Mouse (Mus musculus): ENCODE measurements at regions not wholly inside any gene's neighbourhood (a gene's known extent, or its start where the extent isn't known, plus 50 kb on each side); places are given as distances from the start of the nearest gene placed in this dataset.
A peak's percentile ranks its signal among the peaks of the same experiment; 100 is the strongest.

DNA sequence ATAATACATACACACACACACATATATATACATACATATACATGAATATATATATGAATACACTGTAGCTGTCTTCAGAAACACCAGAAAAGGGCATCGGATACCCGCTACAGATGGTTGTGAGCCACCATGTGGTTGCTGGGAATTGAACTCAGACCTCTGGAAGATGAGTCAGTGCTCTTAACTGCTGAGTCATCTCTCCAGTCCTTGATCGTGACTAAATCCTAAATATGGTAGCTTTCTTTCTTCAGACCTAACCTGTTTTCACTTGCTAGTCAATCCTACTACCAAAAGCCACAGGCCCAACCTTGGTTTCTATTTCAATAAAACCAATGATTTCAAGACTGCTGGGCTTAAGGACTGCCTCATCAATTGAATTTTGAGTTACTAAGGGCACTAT, 95.0 kb upstream of the Slc4a7 start:
- Histone ChIP-seq H3K4me3 (ENCODE audit: low read depth, low read length) (no peak overlapping the region), H3K27me3 (ENCODE audit: control insufficient read depth, insufficient read depth, low read depth, low read length) (no peaks in the 10 kb centered on the region), H3K9me3 (replicated peaks; ENCODE audit: control insufficient read depth, low read length) (no peaks in the 10 kb centered on the region), H3K9ac (ENCODE audit: low read depth, low read length) (no peak overlapping the region), H3K27ac (ENCODE audit: low read length) (no peak overlapping the region), H3K4me1 (ENCODE audit: control insufficient read depth, low read depth, low read length) (no peaks in the 10 kb centered on the region), H3K4me2 (ENCODE audit: low read depth, low read length) (no peak overlapping the region), H3K36me3 (ENCODE audit: control insufficient read depth, insufficient read depth) (no peaks in the 10 kb centered on the region)
- 70% methylated on average over 3 of the region's 3 CpGs for WGBS (ENCODE audit: insufficient replicate concordance)
- no peak for ATAC-seq (ENCODE audit: low read depth)

DNA sequence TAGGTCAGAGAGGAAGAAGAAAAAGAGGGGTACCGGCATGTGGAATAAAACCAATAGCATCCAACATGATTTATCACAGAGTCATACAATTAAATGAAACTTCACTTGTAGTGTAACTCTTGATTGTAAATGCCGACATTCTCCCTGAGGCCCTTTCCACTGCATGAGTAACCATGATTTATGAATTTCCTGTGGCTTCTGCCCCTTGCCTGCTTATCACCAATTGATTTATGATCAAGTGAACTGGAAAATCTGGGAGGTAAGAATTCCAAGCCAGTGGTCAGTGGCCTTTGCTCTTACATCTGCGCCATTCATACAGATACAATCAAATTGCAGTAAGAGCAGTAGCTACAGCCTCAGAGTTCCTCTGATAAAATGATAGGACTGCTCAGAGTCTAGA, 89.8 kb upstream of the Slc4a7 start:
- Histone ChIP-seq H3K27ac (ENCODE audit: low read length) (no peak overlapping the region), H3K36me3 (ENCODE audit: control insufficient read depth, insufficient read depth) (no peaks in the 10 kb centered on the region), H3K4me3 (ENCODE audit: low read depth, low read length) (no peak overlapping the region), H3K4me2 (ENCODE audit: low read depth, low read length) (no peak overlapping the region), H3K9me3 (replicated peaks; ENCODE audit: control insufficient read depth, low read length) (no peaks in the 10 kb centered on the region), H3K27me3 (ENCODE audit: control insufficient read depth, insufficient read depth, low read depth, low read length) (no peaks in the 10 kb centered on the region), H3K4me1 (ENCODE audit: control insufficient read depth, low read depth, low read length) (no peaks in the 10 kb centered on the region), H3K9ac (ENCODE audit: low read depth, low read length) (no peak overlapping the region)
- 48% methylated on average over 3 of the region's 3 CpGs for WGBS (ENCODE audit: insufficient replicate concordance)
- no peak for ATAC-seq (ENCODE audit: low read depth)

DNA sequence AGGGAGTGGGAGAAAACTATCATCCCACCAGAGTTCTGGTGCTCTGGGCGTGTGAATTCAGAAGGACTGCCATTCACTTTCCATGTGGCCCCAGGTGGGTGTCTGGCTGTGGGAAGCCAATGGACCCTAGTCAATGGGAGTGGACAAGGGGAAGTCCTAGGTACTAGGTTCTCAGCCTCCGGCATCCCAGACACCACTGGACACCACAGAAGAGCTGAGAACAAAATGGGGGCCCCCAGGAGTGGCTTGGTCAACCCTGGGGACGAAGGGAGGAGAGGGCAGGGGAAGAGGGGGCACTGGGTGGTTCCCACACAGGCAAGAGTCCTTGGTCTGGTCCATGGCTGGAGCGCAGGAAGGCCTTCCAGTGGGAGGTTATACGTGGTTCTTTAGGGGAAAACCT, 81.8 kb upstream of the Slc4a7 start:
- Histone ChIP-seq H3K4me1 (ENCODE audit: control insufficient read depth, low read depth, low read length) (no peaks in the 10 kb centered on the region), H3K9ac (ENCODE audit: low read depth, low read length) (no peak overlapping the region), H3K4me2 (ENCODE audit: low read depth, low read length) (no peak overlapping the region), H3K4me3 (ENCODE audit: low read depth, low read length) (no peak overlapping the region), H3K9me3 (replicated peaks; ENCODE audit: control insufficient read depth, low read length) (no peaks in the 10 kb centered on the region), H3K27me3 (ENCODE audit: control insufficient read depth, insufficient read depth, low read depth, low read length) (no peaks in the 10 kb centered on the region), H3K36me3 (ENCODE audit: control insufficient read depth, insufficient read depth) (no peaks in the 10 kb centered on the region), H3K27ac (ENCODE audit: low read length) (no peak overlapping the region)
- 68% methylated on average over 5 of the region's 5 CpGs for WGBS (ENCODE audit: insufficient replicate concordance)
- ATAC-seq (ENCODE audit: low read depth): no peak

DNA sequence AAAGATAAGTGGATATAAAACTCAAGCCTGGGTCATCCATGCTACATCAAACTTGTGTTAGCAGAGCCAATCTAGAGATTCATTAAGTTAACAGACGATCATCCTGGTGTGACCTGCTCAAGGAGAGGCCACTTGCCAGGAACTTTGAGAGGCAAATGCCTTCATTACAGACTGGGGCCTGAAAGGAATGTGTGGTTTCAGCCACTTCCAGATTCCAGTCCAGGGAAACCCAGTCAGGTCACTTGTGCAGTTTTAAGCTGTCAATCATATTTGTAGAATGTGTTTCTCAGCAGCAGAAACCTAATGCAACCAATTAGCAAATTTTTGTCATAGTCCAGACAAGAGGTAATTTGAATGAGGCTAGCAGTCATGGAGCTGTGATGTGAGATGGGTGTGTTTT, 73.4 kb upstream of the Slc4a7 start:
- Histone ChIP-seq H3K9me3 (replicated peaks; ENCODE audit: control insufficient read depth, low read length) (no peaks in the 10 kb centered on the region), H3K4me3 (ENCODE audit: low read depth, low read length) (no peak overlapping the region), H3K4me2 (ENCODE audit: low read depth, low read length) (no peak overlapping the region), H3K27me3 (ENCODE audit: control insufficient read depth, insufficient read depth, low read depth, low read length) (no peaks in the 10 kb centered on the region), H3K36me3 (ENCODE audit: control insufficient read depth, insufficient read depth) (no peaks in the 10 kb centered on the region), H3K9ac (ENCODE audit: low read depth, low read length) (no peak overlapping the region), H3K27ac (ENCODE audit: low read length) (no peak overlapping the region), H3K4me1 (ENCODE audit: control insufficient read depth, low read depth, low read length) (peaks cover 6% of the 10 kb centered on the region)
- WGBS (ENCODE audit: insufficient replicate concordance): 68% methylated on average over 1 of the region's 1 CpGs
- no peak for ATAC-seq (ENCODE audit: low read depth)

DNA sequence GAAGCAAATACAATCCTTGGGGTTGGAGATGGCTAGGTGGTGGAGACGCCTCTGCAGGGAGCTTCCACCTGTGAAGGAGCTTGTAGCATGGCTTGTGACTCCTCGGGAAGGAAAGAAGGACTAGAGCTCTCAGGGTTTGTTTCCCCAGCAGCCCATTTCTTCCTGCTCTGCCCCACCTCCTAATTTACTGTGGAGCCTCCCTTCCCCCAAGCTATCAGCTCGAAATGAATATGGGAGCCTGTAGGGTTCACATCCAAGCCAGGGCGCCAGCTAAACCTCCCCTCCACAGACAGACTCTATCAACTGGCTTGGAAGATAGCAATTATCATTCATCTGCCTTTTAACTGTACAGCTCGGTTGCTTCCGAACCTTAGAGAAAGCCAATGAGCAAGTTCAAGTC, 70.3 kb upstream of the Slc4a7 start:
- Histone ChIP-seq H3K4me3 (ENCODE audit: low read depth, low read length) (no peak overlapping the region), H3K27ac (ENCODE audit: low read length) (no peak overlapping the region), H3K9ac (ENCODE audit: low read depth, low read length) (no peak overlapping the region), H3K27me3 (ENCODE audit: control insufficient read depth, insufficient read depth, low read depth, low read length) (no peaks in the 10 kb centered on the region), H3K36me3 (ENCODE audit: control insufficient read depth, insufficient read depth) (no peaks in the 10 kb centered on the region), H3K4me1 (ENCODE audit: control insufficient read depth, low read depth, low read length) (peaks cover 6% of the 10 kb centered on the region), H3K9me3 (replicated peaks; ENCODE audit: control insufficient read depth, low read length) (no peaks in the 10 kb centered on the region), H3K4me2 (ENCODE audit: low read depth, low read length) (peak overlapping the region; percentile 59; the same call in 1 of the 2 replicates)
- ATAC-seq (ENCODE audit: low read depth): 0 out of 2 replicates have a peak, but pooled peaks have one; percentile 21
- 26% methylated on average over 6 of the region's 6 CpGs for WGBS (ENCODE audit: insufficient replicate concordance)

DNA sequence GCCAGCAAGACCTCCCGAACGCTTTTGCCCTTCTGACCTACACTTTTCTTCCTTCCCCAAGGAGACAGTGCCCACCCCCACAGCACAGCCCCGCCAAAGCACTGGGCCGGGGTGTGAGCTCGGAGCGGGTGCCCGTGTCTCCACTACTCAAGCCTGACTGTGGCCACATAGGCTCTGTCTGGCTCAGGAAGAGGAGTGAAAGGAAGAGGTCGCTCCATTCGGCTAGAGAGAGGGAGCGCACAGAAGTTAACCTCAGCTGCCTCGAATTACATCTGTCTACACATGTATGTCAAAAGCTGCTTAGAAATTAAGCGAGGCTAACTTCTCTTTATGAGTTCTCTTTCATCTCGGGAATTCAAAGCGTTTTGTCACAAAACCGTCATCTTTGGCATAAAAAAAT, 69.6 kb upstream of the Slc4a7 start:
- no peak overlapping the region for H3K27ac ChIP-seq (ENCODE audit: low read length)
- H3K9me3 ChIP-seq (replicated peaks; ENCODE audit: control insufficient read depth, low read length): no peaks in the 10 kb centered on the region
- peak overlapping the region; percentile 59 for H3K4me2 ChIP-seq (ENCODE audit: low read depth, low read length)
- WGBS (ENCODE audit: insufficient replicate concordance): 2% methylated on average over 15 of the region's 15 CpGs
- H3K4me1 ChIP-seq (ENCODE audit: control insufficient read depth, low read depth, low read length): peaks cover 6% of the 10 kb centered on the region
- ATAC-seq (ENCODE audit: low read depth): peak; percentile 41
- no peaks in the 10 kb centered on the region for H3K36me3 ChIP-seq (ENCODE audit: control insufficient read depth, insufficient read depth)
- no peaks in the 10 kb centered on the region for H3K27me3 ChIP-seq (ENCODE audit: control insufficient read depth, insufficient read depth, low read depth, low read length)
- no peak overlapping the region; the same call in 1 of the 2 replicates for H3K9ac ChIP-seq (ENCODE audit: low read depth, low read length)
- H3K4me3 ChIP-seq (ENCODE audit: low read depth, low read length): peak overlapping the region; percentile 44

DNA sequence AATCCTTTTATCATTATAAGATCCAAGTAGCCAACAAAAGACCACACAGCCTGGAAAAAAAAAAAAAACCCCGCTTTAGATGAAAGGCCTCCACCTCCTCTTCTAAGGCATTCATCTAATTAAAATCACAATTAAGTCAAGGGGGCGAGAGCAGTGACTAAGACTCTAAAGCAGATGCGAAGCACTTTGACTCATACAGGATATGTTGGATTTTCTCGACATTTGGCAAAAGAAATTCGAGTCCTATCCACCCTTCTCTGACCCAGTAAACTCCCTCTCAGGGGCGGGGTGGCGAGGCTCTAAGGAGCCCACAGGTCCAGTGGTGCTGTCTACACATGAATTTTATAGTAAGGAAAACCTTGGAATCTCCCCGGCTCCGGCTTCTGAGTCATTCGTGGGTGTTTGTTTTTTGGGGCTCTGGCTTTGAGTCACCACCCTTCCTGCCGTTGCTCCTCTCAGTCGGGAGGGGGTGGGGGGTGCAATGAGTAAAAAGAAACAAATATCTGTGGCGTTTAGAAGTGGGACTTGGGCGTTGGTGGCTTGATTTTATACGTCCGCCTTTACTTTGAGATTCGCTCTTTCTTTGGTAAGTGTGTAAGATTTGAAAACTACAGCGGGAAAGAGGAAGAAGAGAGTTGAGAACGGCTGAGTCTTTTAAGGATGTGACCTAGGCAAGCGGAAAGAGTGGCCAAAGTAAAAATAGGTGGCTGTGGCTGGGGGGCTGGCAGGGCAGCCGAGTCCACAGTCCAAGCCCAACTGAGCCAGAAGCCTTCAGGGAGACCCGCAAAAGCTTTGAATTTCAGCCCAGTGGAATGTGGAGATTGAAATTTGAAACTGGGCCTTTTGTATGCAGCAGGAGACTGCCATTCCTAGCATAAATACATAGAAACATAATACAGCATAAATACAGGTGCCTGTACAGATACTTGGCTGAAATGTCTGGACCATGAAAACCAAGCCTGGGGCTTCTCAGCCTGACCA, 68.8 kb upstream of the Slc4a7 start:
- 0 out of 2 replicates have a peak, but pooled peaks have one; percentile 37 for ATAC-seq (ENCODE audit: low read depth)
- peaks cover 6% of the 10 kb centered on the region for H3K4me1 ChIP-seq (ENCODE audit: control insufficient read depth, low read depth, low read length)
- peak overlapping the region; percentile 44 for H3K4me3 ChIP-seq (ENCODE audit: low read depth, low read length)
- peak overlapping the region; percentile 10; the same call in 1 of the 2 replicates for H3K27ac ChIP-seq (ENCODE audit: low read length)
- H3K36me3 ChIP-seq (ENCODE audit: control insufficient read depth, insufficient read depth): no peaks in the 10 kb centered on the region
- no peaks in the 10 kb centered on the region for H3K27me3 ChIP-seq (ENCODE audit: control insufficient read depth, insufficient read depth, low read depth, low read length)
- H3K9ac ChIP-seq (ENCODE audit: low read depth, low read length): peak overlapping the region; percentile 40; the same call in 1 of the 2 replicates
- H3K4me2 ChIP-seq (ENCODE audit: low read depth, low read length): peak overlapping the region; percentile 59
- H3K9me3 ChIP-seq (replicated peaks; ENCODE audit: control insufficient read depth, low read length): no peaks in the 10 kb centered on the region
- WGBS (ENCODE audit: insufficient replicate concordance): 4% methylated on average over 22 of the region's 22 CpGs

DNA sequence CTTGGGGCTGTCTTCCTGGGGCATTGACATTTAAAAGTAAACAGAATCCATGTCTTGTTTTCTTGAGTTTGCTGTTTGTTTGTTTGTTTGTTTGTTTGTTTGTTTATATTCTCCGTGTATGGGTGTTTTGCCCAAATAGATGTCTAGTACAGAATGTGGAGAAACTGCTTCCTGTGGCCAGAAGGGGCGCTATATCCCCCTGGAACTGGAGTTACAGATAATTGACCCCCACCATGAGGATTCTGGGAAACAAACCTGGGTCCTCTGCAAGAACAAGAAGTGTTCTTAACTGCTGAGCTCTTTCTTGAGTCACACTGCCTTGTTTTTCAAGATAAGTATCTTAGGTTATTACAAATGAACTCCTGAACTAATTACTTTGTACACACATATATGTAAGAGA, 68.1 kb upstream of the Slc4a7 start:
- H3K4me1 ChIP-seq (ENCODE audit: control insufficient read depth, low read depth, low read length): peaks cover 6% of the 10 kb centered on the region
- 34% methylated on average over 2 of the region's 2 CpGs for WGBS (ENCODE audit: insufficient replicate concordance)
- no peak overlapping the region for H3K4me2 ChIP-seq (ENCODE audit: low read depth, low read length)
- no peak overlapping the region; the same call in 1 of the 2 replicates for H3K27ac ChIP-seq (ENCODE audit: low read length)
- no peak overlapping the region for H3K9ac ChIP-seq (ENCODE audit: low read depth, low read length)
- no peak overlapping the region for H3K4me3 ChIP-seq (ENCODE audit: low read depth, low read length)
- no peak for ATAC-seq (ENCODE audit: low read depth)
- H3K36me3 ChIP-seq (ENCODE audit: control insufficient read depth, insufficient read depth): no peaks in the 10 kb centered on the region
- no peaks in the 10 kb centered on the region for H3K27me3 ChIP-seq (ENCODE audit: control insufficient read depth, insufficient read depth, low read depth, low read length)
- no peaks in the 10 kb centered on the region for H3K9me3 ChIP-seq (replicated peaks; ENCODE audit: control insufficient read depth, low read length)

All from liver, embryonic 16.5 days (tissue).